Mouse (Mus musculus) urinary bladder, adult 2 months (tissue): Measurements from ENCODE around the gene Trex2. TPM values are rescaled to one million over a fixed set of nuclear protein-coding genes. Genes with fewer than 3 reads are reported as not detected.
A peak's percentile ranks its signal among the peaks of the same experiment; 100 is the strongest.

Source experiments
- DNase-seq: peaks from one replicate; pipeline ENCODE4 v3.0.0; 2022; ENCODE audit warnings: low spot score
- polyA plus RNA-seq: library from polyadenylated mRNA; depleted of rRNA; stranded (reverse); fragments of >200 nt; gene quantifications from 2 replicates; pipeline ENCODE4 v1.2.3, GENCODE M21; 2012; rRNA removed

Gene Trex2
- 3.9 and 4.8 TPM in 2 replicates for polyA plus RNA-seq

GRCm38 (mm10) chrX:73435252-73435651 is at the start of gene Trex2:
Gene Trex2, minus strand, starts transcription at chrX:73435344.
- no peak for DNase-seq

GRCm38 (mm10) chrX:73484870-73485269 is 49.7 kb upstream of the Trex2 start:
- no peak for DNase-seq

DNA sequence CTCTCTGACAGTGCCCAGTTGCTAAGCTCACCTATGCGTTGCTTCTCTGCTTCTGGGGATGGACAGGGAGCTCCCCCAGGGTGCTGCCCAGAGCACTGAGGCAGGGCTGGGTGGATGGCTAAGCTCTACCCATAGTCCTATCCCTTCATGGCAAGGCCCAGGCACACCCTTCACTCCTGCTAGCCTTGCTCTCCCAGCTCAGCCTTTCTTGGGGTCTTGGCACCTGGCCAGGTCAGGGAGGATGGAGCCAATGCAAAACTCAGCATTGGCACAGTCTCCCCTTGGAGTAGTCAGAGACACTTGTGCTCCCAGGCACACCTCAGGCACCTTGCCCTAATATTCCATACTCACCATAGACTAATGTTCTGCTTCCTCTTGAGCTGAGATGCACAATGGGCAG is 48.9 kb upstream of the Trex2 start:
- no peak for DNase-seq

DNA sequence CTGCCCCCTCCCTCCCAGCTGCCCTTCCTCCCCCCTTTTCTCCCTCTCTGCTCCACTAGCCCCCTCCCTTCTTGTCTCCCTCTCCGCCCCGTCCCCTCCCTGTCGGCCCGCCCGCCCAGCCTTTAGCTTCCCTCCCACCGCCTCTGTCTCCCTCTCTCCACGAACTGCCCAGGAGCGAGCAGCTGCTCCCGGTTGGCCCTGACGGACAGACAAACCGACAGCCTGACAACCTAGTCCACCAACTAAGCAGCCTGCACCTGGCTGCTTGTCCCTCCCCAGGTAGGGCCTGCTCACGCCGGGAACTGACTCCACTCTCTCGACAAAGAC is 48.3 kb upstream of the Trex2 start, which contains the start of gene Bgn:
Bgn (plus strand) TSS at position 119 of the 327 bp plus-strand sequence.
- DNase-seq = no peak

GRCm38 (mm10) chrX:73482643-73483483 is 47.7 kb upstream of the Trex2 start:
- DNase-seq = no peak

GRCm38 (mm10) chrX:73480334-73480733 is 45.2 kb upstream of the Trex2 start:
- no peak for DNase-seq

GRCm38 (mm10) chrX:73479656-73480055 is 44.5 kb upstream of the Trex2 start:
- DNase-seq = no peak

DNA sequence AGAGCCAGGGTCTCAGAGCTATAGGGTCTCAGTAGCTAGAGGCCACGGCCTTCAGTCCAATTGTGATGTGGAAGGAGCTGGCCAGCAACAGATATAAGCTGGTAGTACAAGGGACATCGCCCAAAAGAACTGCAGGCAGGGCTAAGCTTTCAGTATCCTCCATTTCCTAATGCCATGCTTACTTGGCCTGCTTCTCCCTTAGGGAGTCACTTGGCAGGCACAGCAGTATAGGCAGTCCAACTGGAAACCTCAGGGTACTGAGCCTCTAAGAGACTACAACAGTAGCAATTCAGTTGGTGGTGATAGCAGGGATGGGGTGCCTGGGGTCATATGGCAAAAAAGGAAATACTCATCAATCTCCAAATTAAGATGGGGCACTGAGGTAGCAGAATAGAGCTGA is 42.4 kb upstream of the Trex2 start:
- DNase-seq = no peak

DNA sequence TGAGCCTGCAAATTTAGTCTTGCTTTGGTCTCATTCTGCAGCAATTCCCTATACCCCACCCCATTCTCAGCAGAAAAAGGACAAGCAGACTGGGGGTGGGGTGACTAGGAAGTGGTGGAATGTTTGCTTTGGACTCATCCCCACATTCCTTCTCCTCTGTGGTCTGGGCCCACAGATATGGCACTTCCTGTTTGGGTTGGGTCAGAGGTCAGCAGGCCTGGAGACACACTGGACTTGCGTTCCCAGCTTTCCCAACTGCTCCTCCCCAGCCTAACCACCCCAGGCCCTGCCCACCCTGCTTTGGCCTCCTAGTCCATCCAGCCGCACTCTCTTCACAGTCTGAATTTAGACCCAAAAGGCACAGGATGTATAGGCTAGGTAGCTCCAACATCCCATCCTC is 41.5 kb upstream of the Trex2 start:
- DNase-seq = no peak

- no peak for DNase-seq
Measured at GRCm38 (mm10) chrX:73475658-73476256, 40.6 kb upstream of the Trex2 start.

DNA sequence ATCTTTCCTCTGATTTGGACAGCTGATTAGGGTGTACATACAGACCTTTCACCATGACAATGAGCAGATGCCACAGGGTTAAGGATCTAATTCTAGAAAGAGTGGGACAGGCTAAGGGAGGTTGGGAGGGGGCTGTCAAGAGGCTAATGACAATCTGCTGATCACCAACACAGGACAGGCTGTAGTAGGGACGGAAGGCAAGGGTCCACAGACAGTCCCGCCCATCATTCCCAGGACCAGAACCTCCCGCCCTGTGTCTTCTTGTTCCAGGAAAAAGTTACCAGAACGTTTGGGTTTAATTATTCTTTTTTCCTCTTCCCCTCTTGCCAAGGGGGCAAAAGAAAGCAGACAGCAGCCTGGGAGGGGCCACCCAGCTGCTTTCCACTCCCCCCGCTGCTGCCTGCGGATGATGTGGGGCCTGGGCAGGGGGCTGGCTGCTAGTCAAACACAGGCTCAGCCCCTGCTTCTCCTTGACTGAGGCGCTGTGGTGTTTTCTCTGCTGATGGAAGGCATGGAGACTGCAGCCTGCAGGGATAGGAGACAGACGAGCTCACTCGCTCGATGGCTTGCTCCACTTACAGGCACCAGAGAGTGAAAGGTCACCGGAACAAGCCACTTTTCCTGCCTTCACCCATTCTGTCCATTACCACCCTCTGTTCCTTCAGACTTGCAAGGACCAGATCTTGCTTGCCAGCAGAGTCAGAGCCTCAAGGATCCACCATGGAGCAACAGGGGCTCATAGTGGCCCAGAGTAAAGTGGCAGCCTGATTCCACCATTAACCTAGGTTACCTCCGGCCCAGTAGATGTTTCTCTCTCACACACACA is 39.4 kb upstream of the Trex2 start:
- no peak for DNase-seq

DNA sequence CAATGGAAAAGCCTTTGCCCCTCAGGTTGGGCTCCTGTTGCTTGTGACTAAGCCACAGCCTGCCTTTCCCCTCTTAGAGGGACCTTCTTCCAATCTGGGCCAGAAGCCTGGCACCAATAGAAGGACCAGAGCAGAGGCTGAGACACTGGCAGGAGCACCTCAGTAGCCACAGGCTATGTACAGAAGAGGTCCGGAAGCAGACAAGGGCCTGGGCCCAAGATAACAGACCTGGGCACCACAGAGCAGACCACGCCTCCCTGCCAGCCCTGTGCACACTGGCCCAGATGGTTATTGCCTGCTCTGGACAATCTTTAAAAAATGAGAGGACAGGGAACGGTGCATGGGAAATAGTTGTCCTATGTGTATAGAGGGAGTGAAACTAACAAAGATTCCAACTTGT is 36.6 kb upstream of the Trex2 start:
- no peak for DNase-seq

GRCm38 (mm10) chrX:73468752-73469151 is 33.6 kb upstream of the Trex2 start:
- no peak for DNase-seq

DNA sequence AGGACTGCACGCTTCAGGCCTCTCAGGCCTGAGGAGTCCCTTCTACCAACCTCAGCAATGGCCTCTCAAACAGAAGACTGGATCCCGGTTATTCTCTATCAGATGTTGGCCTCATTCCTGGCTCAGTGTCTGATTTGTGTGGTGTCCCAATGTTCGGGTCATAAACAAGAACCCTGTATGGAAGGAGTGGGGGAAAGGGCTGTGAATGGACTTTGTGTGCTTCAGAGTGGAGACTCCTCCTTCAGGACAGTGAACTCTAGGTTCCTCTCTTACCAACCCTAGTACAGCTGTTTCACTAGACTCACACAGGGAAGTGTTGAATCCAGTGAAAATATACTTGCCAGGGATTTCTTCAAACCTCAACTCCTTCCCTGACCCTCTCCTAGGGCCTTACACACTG is 33.2 kb upstream of the Trex2 start:
- no peak for DNase-seq

DNA sequence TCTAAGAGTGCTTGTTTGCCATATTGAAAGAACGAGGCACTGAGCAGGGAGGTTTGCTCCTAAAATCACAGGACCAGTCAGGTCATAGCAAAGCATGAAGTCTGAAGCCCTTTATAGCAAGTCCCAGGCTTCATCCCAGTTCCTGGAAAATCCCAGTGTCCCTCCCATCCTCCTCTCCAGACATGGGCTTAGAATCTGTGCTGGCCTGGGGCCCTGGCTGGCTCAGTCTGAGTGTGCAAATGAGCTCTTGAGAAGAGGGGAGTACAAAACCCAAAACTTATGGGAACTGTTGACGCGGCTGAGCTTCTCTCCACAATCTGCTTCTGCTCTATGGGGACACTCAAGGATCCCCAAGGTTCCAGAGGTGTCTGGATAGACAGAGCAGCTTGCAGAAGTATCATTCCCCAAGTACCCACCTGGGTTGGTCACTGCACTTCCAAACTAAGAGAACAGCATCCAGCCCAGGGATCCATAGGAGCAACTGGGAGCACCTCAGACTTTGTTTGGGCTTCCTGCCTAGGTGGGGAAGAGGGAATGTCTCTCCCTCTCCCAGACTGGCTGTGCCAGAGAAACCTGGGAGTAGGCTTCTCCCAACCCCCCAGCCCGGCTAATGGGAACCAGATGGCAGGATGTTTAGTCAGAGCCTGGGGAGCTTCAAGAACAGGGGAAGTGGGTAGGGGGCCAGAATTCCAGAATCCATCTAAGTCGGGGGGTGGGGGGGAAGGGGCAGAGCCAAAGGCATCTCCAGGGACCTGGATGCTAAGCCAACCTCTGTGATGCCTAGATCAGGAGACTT is 32.5 kb upstream of the Trex2 start:
- DNase-seq = no peak

- peak; percentile 21 for DNase-seq
Measured at GRCm38 (mm10) chrX:73465483-73466186, 30.5 kb upstream of the Trex2 start.

DNA sequence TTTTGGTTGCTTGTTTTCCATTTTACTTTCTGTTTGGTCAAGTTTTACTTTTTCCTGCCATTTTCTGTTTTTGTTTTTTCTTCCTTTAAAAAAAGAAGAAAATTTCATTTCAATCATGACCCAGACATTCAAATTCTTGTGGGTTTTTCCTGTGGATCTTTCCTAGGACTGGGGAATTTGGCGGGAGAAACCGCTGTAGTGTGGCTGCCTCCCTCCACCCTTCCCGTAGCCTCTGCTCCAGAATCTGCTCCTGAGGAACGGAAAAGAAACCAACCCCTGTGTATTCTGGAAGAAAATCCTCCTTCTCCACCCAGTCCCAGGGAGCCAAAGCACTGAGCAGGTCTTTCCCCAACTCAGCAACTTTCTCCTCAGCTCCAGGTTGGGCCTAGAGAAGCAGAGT is 25.6 kb upstream of the Trex2 start:
- DNase-seq = no peak

DNA sequence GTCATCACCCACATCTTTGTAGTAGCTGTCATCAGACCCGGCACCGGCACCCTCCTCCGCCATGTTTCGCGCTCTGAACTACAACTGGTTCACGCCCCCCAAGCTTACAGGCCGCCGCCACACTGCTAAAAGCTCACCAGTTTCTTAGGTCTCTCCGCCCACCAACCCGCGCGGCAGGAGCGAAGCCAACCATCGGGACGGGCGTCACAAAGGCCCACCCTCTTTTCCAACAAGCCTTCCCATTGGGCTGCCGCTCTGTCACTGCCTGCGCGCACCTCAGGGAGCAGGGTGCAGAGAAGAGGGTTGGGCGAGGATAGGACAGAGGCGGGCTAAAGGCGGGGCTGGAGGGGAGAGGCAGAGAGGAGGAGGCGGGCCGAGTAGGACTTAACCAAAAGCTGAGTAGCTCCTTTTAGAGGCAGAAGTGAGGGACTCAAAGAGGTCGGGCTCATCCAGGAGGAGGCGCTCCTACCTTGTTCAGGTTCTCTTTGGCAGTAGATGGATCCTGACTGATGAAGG is 23.8 kb upstream of the Trex2 start, which contains the start of gene Haus7:
Haus7 (minus strand) TSS at position 168 of the 516 bp plus-strand sequence.
- DNase-seq = peak; percentile 70

DNA sequence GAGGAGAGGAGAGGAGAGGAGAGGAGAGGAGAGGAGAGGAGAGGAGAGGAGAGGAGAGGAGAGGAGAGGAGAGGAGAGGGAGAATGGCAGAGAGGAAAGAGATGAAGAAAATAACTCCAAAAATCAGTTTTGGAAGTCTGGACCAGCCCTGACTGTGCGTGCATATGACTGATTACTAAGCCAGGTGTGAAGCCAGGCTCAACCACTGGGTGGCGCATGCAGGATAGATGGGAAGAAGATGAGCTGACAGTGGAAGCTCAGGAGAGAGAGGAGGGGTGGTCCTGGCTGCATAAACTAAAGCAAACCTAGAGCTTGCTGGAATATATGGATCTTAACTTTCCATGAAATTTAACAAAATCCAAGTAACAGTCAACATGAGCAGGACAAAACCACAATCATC is 16.8 kb upstream of the Trex2 start:
- no peak for DNase-seq

- DNase-seq = no peak
Measured at GRCm38 (mm10) chrX:73441428-73441827, 6.3 kb upstream of the Trex2 start.

GRCm38 (mm10) chrX:73432850-73433249 is 2.3 kb downstream of the Trex2 start:
- no peak for DNase-seq
